Mouse (Mus musculus) cerebellum, adult 2 months (tissue): ENCODE measurements around the gene Car6.

ENCODE experiments used
- CTCF ChIP-seq: fragments of 200-500 bp; IDR thresholded peaks from 2 replicates; pipeline ENCODE4 v1.5.1; 2011; ENCODE audit warnings: low read depth, mild to moderate bottlenecking, control low read depth, low read length, moderate library complexity, borderline replicate concordance; ENCODE audit not compliant: insufficient read depth
- POLR2A ChIP-seq: fragments of 200-500 bp; IDR thresholded peaks from 2 replicates; pipeline ENCODE4 v1.6.1; 2011; ENCODE audit warnings: low read length, control low read depth, borderline replicate concordance; ENCODE audit not compliant: insufficient read depth

GRCm38 (mm10) chr4:150137368-150138083 is 63.6 kb downstream of the Car6 start:
- TF ChIP-seq POLR2A (no peak), CTCF (no peak)
